Mouse (Mus musculus): Measurements from ENCODE around the gene Lgals4.

The Lgals4 gene

GRCm38 (mm10) chr7:28833723-28834347 is at the start of gene Lgals4:
Gene Lgals4, plus strand, starts transcription at chr7:28833854.
- DNase-seq (ENCODE audit: low read depth, low spot score): no peak

- no peak for DNase-seq (ENCODE audit: low read depth, low spot score)
These were observed 48.5 kb upstream of the Lgals4 start for GRCm38 (mm10) chr7:28785161-28785560.

DNA sequence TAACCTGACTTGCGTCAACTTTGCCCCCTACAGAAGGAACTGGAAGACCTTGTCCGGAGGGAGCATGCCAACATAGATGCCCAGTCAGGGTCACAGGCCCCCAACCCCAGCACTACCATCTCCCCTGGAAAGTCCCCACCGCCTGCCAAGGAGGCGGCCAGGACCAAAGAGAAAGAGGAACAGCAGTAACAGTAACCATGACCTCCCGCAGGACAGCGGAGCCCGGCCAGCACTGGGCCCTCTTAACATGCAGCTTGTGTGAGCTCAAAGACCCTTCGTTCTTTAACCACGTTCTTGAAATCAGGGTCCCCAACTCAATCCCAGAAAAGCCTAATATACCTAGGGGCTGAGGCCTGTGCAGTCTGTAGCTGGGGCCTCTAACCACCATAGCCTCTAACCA is 45.8 kb upstream of the Lgals4 start:
- DNase-seq (ENCODE audit: low read depth, low spot score): no peak

GRCm38 (mm10) chr7:28788307-28789195 is 45.1 kb upstream of the Lgals4 start, which contains the start of gene Rinl:
Gene Rinl, plus strand, starts transcription at chr7:28788969.
- DNase-seq (ENCODE audit: low read depth, low spot score): no peak

DNA sequence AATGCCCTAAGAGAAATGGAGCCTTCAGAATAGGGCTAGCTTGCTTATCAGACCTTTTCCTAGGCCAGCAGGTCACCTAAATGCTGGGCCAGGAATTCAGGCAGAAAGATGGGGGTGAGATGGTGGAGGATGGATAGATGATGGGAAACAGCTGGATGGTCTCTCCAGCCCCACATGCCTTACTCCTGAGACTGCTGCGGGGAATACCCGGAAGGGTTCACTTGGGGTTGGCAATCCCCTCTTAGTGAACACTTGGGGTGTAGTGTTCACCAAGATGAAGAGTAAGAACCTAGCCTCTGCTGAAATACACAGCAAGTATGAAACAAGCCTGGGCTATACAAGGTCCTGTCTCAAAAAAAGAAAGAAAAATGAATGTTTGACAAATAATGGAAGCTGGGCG is 44.4 kb upstream of the Lgals4 start:
- DNase-seq (ENCODE audit: low read depth, low spot score): no peak

- no peak for DNase-seq (ENCODE audit: low read depth, low spot score)
These were observed 43.4 kb upstream of the Lgals4 start for GRCm38 (mm10) chr7:28790066-28790806.

DNA sequence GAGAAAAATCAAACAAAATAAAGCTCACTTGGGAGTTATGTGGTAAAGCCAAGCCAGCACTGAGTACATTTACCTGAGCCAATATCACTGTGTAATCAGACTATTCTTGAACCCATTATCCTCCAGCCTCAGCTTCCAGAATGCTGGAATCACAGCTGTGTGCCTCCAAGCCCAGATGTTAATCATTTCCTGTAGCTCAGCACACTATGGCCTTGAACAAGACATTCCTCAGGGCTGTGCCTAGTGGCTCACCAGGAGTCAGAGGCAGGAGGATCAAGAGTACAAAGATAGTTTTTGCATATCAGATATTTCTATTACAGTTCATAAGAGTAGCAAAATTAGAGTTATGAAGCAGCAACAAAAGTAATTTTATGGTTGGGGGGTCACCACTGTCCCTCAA is 41.9 kb upstream of the Lgals4 start:
- DNase-seq (ENCODE audit: low read depth, low spot score): no peak

DNA sequence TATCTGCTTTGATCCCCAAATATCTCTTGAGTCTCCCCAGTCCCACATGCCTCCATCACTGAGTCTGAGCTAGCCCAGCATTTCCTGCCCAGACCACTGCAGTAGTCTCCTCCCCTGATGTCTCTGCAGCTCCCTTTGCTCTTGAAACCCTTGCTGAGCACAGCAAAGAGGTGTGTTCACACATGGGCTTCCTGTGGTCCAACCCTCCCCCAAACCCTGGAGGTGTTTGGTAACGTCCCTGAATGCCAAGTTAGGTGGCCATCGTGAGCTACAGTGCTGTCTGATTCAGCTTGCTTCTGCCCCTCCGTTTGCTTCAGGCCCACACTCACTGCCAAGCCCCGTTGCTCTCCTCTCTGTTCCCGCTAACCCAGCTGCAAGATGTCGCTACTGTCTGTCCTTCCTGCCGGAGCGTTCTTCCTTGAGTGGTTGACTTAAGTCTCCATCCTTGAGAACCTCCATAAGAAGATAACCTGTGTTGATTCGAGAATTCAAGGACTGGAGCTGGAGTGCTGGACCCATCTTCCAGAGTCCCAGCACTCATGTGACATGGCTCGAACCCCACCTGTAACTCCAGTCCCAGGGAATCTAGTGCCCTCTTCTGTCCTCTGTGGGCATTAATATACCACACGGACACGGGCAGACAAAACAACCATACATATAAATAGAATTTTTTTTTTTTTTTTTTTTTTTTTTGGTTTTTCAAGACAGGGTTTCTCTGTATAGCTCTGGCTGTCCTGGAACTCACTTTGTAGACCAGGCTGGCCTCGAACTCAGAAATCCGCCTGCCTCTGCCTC is 41.1 kb upstream of the Lgals4 start:
- no peak for DNase-seq (ENCODE audit: low read depth, low spot score)

DNA sequence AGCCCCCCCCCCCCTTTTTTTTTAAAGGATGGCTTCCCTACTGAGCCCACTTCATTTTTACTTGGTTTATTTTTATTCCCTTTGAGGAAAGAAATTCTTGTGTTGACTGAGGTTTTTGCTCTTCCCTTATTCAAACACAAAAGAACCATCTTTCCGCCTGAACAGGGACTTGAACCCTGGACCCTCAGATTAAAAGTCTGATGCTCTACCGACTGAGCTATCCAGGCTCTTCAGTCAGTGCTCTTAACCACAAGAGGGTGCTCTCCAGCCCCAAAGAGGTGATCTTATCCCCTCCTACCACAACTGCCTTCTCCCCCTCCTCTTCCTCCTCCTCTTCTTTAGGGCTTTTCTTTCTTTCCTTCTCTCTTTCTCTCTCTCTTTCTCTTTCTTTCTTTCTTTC is 39.8 kb upstream of the Lgals4 start:
- DNase-seq (ENCODE audit: low read depth, low spot score): no peak

DNA sequence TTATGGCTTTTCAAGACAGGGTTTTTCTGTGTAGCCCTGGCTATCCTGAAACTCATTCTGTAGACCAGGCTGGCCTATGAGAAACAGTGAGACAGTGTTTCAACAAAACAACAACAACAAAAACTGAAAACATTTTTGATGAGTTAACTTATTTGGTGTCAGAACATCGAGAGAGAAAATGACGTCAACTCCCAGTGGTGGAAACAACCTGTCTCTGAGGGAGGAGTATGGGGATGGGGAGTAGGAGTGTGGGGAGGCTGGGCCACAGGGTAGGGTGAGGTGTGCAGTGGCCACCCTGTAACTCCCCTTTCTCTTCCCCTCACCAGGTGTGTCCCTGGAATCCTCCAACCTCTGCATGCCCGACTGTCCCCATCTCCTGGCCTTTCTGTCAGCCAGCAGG is 39.2 kb upstream of the Lgals4 start:
- DNase-seq (ENCODE audit: low read depth, low spot score): no peak

DNA sequence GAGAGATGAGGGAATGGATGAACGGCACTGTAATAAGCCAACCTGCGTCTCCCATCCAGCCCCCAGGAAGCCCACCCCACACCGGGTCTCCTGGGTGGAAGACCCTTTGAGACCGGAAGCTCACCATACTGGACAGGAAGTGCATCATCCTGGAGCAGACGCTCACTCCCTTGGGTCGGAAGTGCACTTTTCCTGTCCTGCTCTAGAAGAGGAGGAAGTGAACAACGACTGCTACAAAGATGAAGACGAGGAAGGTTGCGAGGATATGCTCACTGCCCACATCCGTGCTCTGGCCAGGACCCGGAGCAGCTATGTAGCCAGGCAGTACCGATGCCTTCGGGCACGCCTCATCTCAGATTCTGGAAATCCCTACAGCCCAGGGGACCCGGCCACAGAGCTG is 37.8 kb upstream of the Lgals4 start:
- DNase-seq (ENCODE audit: low read depth, low spot score): no peak

- peak; percentile 47 for DNase-seq (ENCODE audit: low read depth, low spot score)
These were observed 37.1 kb upstream of the Lgals4 start for GRCm38 (mm10) chr7:28796562-28796975.

GRCm38 (mm10) chr7:28799994-28800393 is 33.7 kb upstream of the Lgals4 start:
- no peak for DNase-seq (ENCODE audit: low read depth, low spot score)

DNA sequence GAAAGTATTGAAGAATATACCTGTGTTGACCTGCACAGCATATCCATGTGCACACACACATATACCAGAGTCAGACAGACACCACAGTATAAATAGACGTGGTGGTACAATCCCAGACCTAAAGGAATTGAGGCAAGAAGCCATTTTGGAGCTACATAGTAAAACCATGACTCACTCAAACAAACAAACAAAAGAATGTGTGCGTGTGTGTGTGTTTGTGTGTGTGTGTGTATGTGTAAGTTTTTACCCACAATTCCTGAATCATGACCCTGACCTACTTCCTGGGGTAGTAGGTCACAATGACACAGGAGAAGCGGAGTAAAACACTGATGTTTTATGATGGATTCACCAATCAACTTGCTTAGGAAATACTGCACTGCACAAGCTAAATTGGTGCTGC is 32.2 kb upstream of the Lgals4 start:
- DNase-seq (ENCODE audit: low read depth, low spot score): no peak

DNA sequence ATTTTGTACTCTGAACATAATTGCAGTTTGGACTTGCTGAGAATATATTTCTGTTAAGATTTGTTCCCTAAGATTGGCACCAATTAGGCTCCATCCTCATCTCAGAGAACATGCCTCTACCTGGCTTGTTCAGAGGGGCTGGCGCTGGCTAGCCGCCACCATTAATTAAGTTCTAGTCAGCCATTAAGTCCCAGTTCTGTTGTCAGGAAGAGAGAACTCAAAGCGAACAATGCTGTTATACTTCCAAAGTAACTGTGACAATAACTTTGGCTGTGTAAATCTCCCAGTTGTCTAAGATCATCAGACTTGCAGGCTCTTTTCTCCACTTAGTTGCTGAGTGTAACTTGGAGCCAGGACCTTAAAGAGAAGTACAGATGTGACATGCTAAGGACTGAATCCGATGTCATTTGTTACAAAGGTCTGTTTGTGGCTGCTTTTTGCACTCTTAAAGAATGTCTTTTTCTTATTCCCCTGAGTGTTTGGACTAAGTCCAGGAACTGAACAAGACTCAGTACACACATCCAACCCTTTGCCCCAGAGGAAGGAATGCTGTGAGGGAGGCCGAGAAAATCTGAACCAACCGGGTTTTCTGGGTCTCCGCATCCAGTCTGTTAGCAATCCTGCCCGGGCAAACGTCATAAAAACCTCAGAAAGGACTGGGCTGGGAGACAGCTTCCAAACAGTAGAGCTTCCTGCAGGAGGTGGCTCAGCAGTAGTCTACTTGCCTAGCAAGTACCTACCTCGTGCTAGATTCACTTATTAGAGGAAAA is 31.6 kb upstream of the Lgals4 start:
- no peak for DNase-seq (ENCODE audit: low read depth, low spot score)

DNA sequence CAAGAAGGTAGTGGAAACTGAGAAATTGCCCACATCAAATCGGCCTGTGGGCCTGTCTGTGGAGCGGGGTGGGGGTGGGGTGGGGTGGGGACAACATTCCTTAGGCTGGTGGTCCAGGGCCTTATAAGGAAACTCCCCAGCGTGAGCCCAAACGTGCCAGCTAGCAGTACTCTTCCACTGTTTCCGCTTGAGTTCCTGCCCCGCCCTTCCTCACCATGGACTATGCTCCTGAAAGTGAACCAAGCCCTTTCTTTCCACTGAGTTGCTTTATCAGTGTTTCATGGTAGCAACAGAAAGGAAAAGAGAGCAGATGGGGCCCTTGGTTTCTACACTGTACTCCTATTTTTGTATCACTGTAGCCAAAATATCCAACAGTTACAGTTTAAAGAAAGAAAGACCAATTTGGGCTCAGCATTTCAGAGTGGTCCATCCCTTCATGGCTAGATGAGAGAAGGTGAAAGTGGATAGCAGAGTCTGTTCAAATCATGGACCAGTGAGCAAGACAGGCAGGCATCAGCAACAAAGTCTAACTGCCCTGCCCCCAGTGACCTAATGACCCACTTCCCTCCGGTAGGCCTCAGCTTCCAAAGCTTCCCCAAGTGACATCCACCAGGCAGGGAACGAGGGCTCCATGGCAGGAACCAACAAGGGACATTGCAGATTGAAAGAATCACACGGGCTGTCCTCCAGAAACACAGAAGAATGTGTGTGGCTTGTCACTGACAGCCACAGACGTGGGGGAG is 30.6 kb upstream of the Lgals4 start:
- no peak for DNase-seq (ENCODE audit: low read depth, low spot score)

DNA sequence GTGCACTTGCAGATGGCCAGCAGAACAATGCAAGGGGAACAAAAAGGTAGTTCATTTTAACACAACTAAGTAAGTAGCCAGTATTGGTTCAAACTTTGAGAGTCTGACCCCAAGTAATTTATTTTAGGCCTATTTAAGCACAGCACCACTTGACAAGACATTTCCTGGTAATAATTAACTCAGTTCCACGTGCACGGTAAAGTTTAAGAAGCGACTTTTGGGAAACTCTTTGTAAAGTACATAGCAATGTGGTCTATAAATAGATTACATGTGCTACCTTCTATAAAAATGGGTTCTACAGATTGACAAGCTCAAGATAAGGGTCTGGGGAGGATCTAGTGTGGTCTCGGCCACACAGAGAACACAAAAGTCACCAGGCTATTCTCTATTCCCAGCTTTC is 29.9 kb upstream of the Lgals4 start:
- DNase-seq (ENCODE audit: low read depth, low spot score): no peak

- peak; percentile 47 for DNase-seq (ENCODE audit: low read depth, low spot score)
These were observed 26.8 kb upstream of the Lgals4 start for GRCm38 (mm10) chr7:28806869-28807268.

GRCm38 (mm10) chr7:28807641-28808220 is 25.9 kb upstream of the Lgals4 start:
- peak; percentile 86 for DNase-seq (ENCODE audit: low read depth, low spot score)
